Mouse (Mus musculus): ENCODE measurements around the gene Pck2.

- TF ChIP-seq CTCF (IDR thresholded peaks at IDR 0.05; ENCODE audit: low read depth, low read length), result peak; percentile 43; the same call in 1 of the 2 replicates
- no peak for TF ChIP-seq TAL1 (conservative IDR thresholded peaks at IDR 0.05; ENCODE audit: low read depth, low read length)
- TF ChIP-seq GATA1 (IDR thresholded peaks at IDR 0.05; ENCODE audit: borderline replicate concordance, low read length), result no peak
- TF ChIP-seq POLR2AphosphoS5 (IDR thresholded peaks at IDR 0.05; ENCODE audit: insufficient replicate concordance, low read depth, low read length), result no peak
- TF ChIP-seq GATA2 (IDR thresholded peaks at IDR 0.05; ENCODE audit: borderline replicate concordance, low read depth, low read length), result no peak
Observed at GRCm38 (mm10) chr14:55557003-55557402, 16.9 kb downstream of the Pck2 start.

Measured in G1E (cell line).